Mouse (Mus musculus) lung, postnatal 4 days (tissue): ENCODE data around the gene Zan.

Experiments
- DNase-seq, 2 experiments: peaks; one replicate each; pipeline ENCODE4 v3.0.0; 2021

Gene Zan

GRCm38 (mm10) chr5:137410066-137410465, 66.8 kb downstream of the Zan start:
- no peak for DNase-seq

- DNase-seq: no peak
These were observed 67.4 kb downstream of the Zan start for GRCm38 (mm10) chr5:137409451-137409850.

- no peak for DNase-seq
These were observed 72.8 kb downstream of the Zan start for GRCm38 (mm10) chr5:137404081-137404480.

GRCm38 (mm10) chr5:137394456-137394855, 82.4 kb downstream of the Zan start:
- DNase-seq: no peak

- no peak for DNase-seq
These were observed 85.2 kb downstream of the Zan start for GRCm38 (mm10) chr5:137391641-137392040.

- DNase-seq: no peak
These were observed 90.2 kb downstream of the Zan start for GRCm38 (mm10) chr5:137386712-137387111.

GRCm38 (mm10) chr5:137383441-137383840, 93.4 kb downstream of the Zan start:
- no peak for DNase-seq

- DNase-seq: peak; percentile 57 to 75
These were observed 95.7 kb downstream of the Zan start for GRCm38 (mm10) chr5:137381152-137381551.

- DNase-seq: no peak
These were observed 99.3 kb downstream of the Zan start for GRCm38 (mm10) chr5:137377603-137378002.

- DNase-seq: peak in 1 of 2 experiments; percentile 34
These were observed 99.7 kb downstream of the Zan start for GRCm38 (mm10) chr5:137377176-137377575.

GRCm38 (mm10) chr5:137376722-137377121, 100.1 kb downstream of the Zan start:
- no peak for DNase-seq

- peak in 1 of 2 experiments; percentile 63 for DNase-seq
These were observed 100.7 kb downstream of the Zan start for GRCm38 (mm10) chr5:137376198-137376597.

- DNase-seq: peak in 1 of 2 experiments; percentile 45
These were observed 101.2 kb downstream of the Zan start for GRCm38 (mm10) chr5:137375627-137376026.

GRCm38 (mm10) chr5:137374521-137375080, 102.3 kb downstream of the Zan start:
- no peak for DNase-seq

GRCm38 (mm10) chr5:137373371-137373950, 103.4 kb downstream of the Zan start:
- no peak for DNase-seq

GRCm38 (mm10) chr5:137369665-137370064, 107.2 kb downstream of the Zan start:
- DNase-seq: no peak

- no peak for DNase-seq
These were observed 118.5 kb downstream of the Zan start for GRCm38 (mm10) chr5:137358382-137358781.

GRCm38 (mm10) chr5:137354091-137354490, 122.8 kb downstream of the Zan start:
- no peak for DNase-seq

- DNase-seq: peak; percentile 65 to 74
These were observed 124.6 kb downstream of the Zan start for GRCm38 (mm10) chr5:137352011-137352975.

- no peak for DNase-seq
These were observed 125.5 kb downstream of the Zan start for GRCm38 (mm10) chr5:137351394-137351793.

- no peak for DNase-seq
These were observed 125.8 kb downstream of the Zan start for GRCm38 (mm10) chr5:137351058-137351380.

GRCm38 (mm10) chr5:137350205-137351057, 126.4 kb downstream of the Zan start:
- no peak for DNase-seq
